Mouse (Mus musculus) heart, postnatal 10 days (tissue): ENCODE results near the gene Hrk. TPM values are rescaled to one million over a fixed set of nuclear protein-coding genes. Genes with fewer than 3 reads are reported as not detected.

Experiments
- DNase-seq, 2 experiments: peaks; one replicate each; pipeline ENCODE4 v3.0.0; 2021
- intact Hi-C: fragments of 180-260 bp; cut with DNase I; formaldehyde crosslinking; loops from one replicate; pipeline ENCODE4 v1.15.1; 2025
- total RNA-seq, 2 experiments: library from RNA; stranded (reverse); gene quantifications; 2 replicates each; pipeline ENCODE4 v1.2.3; 2021

Gene Hrk
- total RNA-seq, 2 experiments from 2014 or later = 0.30 to 0.38 TPM

DNA sequence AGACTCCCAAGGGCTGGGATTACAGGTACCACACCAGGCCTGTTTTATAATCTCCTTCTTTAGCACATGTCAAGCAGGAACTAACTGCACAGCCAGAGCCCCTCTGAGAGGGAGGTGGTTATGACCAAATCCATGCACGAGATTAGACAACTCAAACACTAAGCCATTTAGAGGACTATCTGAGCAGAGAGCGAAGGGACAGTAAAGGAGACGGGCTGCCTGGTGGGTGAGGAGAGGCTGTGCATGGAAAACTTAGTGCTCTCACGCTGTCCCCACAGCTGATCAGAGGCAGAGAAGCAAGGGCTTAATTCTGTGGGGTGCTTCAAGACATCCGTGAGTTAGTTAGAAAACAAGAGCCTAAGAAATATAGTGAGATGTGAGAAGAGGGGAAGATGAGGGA is 49.6 kb downstream of the Hrk start:
- intact Hi-C loops = no loop called here
- no peak for DNase-seq

DNA sequence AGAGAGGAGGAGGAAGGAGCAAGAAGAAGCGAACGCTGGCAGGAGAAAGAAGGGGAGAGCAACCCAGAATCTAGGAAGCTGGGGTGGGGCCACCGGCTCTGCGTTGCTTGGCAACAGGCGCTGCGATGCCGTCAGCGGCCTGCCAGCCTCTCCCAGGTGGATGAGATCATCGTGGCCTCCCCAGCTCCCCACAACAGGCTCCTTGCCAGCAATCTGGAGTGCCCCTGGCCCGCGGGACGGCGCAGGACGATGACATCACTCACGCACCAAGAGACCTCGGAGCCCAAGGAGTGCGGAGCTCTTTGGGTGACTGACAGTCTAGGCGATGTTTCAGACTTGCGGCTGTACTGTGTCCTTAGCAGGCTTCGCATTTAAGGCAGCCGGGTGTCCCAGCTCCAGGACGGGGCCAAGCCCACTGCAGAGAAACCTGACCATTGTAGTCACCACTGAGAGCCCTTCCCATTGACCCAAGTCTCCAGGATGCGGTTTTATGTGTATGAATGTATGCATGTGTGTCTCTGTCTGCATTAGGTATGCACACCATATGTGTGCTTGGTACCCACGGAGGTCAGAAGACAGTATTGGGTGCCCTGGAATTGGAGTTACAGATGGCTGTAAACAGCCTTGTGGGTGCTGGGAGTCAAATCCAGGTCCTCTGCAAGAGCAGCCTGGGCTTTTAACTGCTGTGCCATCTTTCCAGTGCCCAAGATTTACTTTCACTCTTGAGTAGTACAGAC is 50.1 kb downstream of the Hrk start:
- DNase-seq = peak; percentile 85 to 87
- intact Hi-C loops = no loop called here

DNA sequence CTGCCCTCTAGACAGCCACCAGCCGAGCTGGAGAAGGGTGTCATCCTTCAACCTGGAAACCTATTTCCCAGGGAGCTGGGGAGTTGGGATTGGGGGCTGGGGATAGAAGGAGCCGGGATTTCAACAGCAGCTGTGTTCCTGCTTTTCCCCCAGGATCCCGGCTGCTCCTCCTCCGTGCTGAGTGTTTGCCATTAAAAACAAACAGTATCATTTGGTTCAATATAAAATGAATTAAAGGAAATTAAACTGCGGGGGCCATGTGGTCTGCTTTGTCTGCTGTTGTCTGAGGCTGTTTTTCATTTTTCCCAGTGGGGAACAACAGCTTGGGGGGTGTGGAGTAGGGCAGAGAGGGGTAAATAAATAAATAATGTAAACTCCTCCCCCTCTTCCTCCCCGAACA is 53.0 kb downstream of the Hrk start:
- peak; percentile 49 to 50 for DNase-seq
- intact Hi-C loops = no loop called here

DNA sequence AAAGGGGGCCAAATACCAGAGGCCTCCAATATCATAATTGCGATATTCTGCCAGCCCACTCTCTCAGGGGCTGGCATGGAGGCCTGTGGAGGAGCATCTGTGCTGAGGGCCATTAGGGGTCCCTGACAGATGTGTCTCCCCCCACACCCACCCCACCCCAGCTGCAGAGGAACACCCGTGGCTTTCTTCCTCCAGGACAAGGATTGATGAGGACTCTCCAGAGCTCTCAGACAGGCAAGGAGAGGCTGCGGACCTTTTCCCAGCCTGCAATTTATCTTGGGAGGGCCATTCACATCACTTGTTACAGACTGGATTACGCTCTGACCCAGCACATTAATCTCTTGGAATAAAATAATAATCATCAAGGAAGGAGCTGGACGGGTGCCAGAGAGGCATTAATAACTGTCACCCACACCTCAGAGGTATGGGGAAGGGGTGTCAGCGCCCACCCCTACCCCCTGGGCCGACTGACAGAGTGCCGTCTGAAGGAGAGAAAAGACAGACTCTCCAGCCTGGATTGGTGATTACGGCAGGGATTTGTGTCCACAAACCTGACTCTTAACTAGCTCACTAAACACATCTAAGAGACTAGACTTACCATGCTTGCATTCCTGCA is 58.8 kb downstream of the Hrk start:
- DNase-seq = no peak
- intact Hi-C loops = no loop called here

DNA sequence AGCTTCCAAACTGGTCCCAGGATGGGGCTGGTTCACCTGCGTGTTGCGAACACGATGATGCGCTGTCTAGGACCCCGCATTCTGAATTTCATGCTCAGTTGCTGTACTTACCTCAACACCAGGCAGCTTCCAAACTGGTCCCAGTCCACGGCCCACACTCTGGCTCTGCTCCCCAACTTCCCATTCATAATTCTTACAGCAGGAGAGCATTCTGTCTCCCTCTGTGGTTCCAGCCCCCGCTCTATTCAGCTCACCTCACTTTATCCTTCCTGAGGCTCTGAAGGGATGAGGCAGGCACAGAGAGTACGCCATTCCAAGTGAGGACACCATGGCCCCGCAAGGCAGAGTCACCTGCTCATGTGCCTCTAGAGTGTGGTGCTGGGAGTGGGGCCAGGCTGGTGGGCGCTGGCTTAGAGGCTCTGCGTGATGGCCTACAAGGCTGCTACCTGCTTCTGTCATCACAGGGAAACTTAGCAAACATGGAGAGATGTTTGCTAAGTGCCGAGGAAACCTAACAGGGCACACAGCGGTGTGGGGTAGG is 65.7 kb downstream of the Hrk start:
- intact Hi-C loops = no loop called here
- no peak for DNase-seq

DNA sequence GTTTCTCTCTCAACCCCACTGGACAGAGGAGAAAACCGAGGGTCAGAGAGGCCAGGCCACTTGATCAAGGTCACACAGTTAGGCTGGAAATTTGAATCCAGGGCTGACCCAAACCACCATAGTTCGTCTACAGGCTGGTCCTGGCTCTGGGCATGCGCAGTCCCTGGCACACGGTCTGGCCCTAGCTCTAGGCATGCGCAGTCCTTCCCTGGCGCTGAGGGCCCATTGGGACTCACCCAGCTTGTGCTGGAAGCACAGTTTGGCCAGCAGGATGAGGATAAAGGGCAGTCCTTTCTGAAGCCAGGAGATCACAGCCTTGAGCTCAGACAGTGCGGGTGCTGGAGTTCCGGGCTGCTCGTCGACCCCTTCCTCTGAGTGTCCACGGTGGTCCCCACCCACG is 72.4 kb downstream of the Hrk start:
- DNase-seq = no peak
- intact Hi-C loops = no loop called here

Other genes with a start within 250 kb of the Hrk start
- 10 to 100 TPM; 47.4 to 55.5 TPM for gene Fbxo21, start 187.9 kb upstream of the Hrk start, total RNA-seq
- 100 to 1,000 TPM; 111 to 112 TPM for gene Tesc, start 136.9 kb upstream of the Hrk start, total RNA-seq
- gene Fbxw8, start 9.2 kb upstream of the Hrk start, total RNA-seq = 10 to 100 TPM; 50.1 to 58.1 TPM
- gene Rnft2, start 80.5 kb downstream of the Hrk start, total RNA-seq = 1 to 10 TPM; 1.6 to 2.5 TPM
- 1 to 10 TPM; 7.1 to 7.8 TPM for gene 2410131K14Rik, start 80.6 kb downstream of the Hrk start, total RNA-seq